19 mouse cellular contexts compared by ENCODE assay signal in the genomic region with DNA sequence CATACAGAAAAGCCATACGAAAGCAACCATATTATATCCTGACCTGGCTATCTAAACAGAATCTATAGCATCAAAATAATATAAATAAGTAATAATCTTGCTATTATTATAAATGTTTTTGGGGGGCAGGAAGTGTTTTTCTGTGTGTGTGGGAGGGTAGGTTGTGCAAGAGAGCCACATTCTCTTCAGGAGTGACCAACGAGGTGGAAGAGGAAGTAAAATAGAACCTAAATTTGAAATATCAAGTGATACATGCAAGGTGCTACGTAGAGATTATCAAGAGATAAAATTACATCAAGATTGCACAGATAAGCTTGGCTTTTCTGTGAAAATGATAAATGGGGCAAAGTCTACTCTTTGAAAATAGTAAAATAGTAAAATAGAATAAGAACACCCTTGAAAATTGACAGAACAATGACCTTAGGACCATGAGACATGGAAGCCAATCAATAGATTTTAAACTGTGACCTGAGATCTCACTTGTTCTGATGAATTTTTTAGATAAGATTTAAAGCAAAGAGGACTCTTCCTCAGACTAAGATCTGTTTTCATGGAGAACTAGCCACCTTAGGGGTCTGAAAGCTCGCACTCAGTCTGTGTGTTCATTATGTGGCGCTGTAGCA.
"Had no signal": no experiment of that assay in that cellular context is flagged by ENCODE, and none has a peak within 500 bp of the region (broad histone marks: within the 10 kb centered on the region; RNA-seq: fewer than 3 reads in every experiment).

No protein-coding gene starts in this region.

- H3K4me1 ChIP-seq: lung, embryonic 15.5 days; midbrain, embryonic 12.5 days; midbrain, embryonic 15.5 days; neural tube, embryonic 13.5 days had no signal

- H3K9ac ChIP-seq: liver, embryonic 15.5 days; lung, embryonic 15.5 days; midbrain, embryonic 12.5 days; midbrain, embryonic 15.5 days; neural tube, embryonic 13.5 days had no signal

- H3K27ac ChIP-seq: kidney, postnatal 0 days; layer of hippocampus, adult 2 months; liver, embryonic 15.5 days; lung, embryonic 15.5 days; macrophage; midbrain, embryonic 12.5 days; midbrain, embryonic 15.5 days; neural tube, embryonic 13.5 days had no signal

- ATAC-seq: midbrain, embryonic 15.5 days had no signal

- H3K27me3 ChIP-seq: liver, embryonic 15.5 days; lung, embryonic 15.5 days; midbrain, embryonic 12.5 days; midbrain, embryonic 15.5 days; neural tube, embryonic 13.5 days had no signal

- H3K4me2 ChIP-seq: liver, embryonic 11.5 days; liver, embryonic 15.5 days; lung, embryonic 15.5 days; midbrain, embryonic 12.5 days; midbrain, embryonic 15.5 days; neural tube, embryonic 13.5 days had no signal

- H3K4me3 ChIP-seq: layer of hippocampus, adult 2 months; liver, embryonic 15.5 days; lung, embryonic 15.5 days; midbrain, embryonic 12.5 days; midbrain, embryonic 15.5 days; myocyte; neural tube, embryonic 13.5 days had no signal

- H3K9me3 ChIP-seq: liver, embryonic 15.5 days; lung, embryonic 15.5 days; midbrain, embryonic 12.5 days; midbrain, embryonic 15.5 days; neural tube, embryonic 13.5 days had no signal

- DNase-seq: kidney, adult 2 months; kidney, postnatal 25 days; layer of hippocampus, adult 9-11 months; lung, adult 18-20 months; lung, postnatal 14 days; retina, postnatal 1 day; right cerebral cortex, postnatal 25 days; thymus, adult 18-20 months; thymus, postnatal 36 days had no signal

- H3K36me3 ChIP-seq: liver, embryonic 15.5 days; lung, embryonic 15.5 days; midbrain, embryonic 12.5 days; midbrain, embryonic 15.5 days; neural tube, embryonic 13.5 days had no signal
